Mouse (Mus musculus) layer of hippocampus, adult 9-11 months (tissue): ENCODE data around the gene Gbgt1.
"Not testable (repeated sequence)": the region's sequence is repeated elsewhere in the genome, so short reads cannot be mapped to it uniquely, and the experiment has no call there.

ENCODE experiments used
- DNase-seq: peaks from one replicate; pipeline ENCODE4 v3.0.0; 2022

Gbgt1 gene

GRCm38 (mm10) chr2:28502987-28503386, 6.3 kb downstream of the Gbgt1 start:
- DNase-seq, result no peak

DNA sequence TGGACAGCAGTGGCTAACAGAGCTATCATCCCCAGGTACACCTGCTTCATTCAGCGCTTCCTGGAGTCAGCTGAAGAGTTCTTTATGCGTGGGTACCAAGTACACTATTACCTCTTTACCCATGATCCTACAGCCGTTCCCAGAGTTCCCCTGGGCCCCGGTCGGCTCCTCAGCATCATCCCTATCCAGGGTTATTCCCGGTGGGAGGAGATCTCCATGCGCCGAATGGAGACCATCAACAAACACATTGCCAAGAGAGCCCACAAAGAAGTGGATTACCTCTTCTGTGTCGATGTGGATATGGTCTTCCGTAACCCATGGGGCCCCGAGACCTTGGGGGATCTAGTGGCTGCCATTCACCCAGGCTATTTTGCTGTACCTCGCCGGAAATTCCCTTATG, 8.0 kb downstream of the Gbgt1 start:
- no peak for DNase-seq

DNA sequence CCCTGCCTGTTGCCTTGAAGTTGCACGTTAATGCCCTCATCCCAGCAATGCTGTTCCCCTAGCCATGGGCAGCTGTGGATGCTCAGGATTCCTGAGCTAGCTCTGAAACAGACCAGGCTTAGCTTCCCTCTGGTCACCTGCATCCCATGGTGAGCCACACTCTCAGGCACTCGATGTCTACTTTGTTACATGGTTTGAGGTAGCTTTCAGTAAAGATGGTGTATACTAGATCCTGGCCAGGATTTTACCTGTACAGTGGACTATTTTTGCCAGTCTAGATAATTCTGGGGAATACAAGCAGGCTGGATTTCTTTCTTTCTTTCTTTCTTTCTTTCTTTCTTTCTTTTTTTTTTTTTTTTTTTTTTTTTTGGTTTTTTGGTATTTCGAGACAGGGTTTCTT, 9.1 kb downstream of the Gbgt1 start, which contains the start of gene Gm10134:
Gene Gm10134 (plus strand): TSS at position 301 of the 400 bp plus-strand sequence.
- no peak for DNase-seq

- DNase-seq, result no peak
Observed at GRCm38 (mm10) chr2:28506291-28506690, 9.6 kb downstream of the Gbgt1 start.

DNA sequence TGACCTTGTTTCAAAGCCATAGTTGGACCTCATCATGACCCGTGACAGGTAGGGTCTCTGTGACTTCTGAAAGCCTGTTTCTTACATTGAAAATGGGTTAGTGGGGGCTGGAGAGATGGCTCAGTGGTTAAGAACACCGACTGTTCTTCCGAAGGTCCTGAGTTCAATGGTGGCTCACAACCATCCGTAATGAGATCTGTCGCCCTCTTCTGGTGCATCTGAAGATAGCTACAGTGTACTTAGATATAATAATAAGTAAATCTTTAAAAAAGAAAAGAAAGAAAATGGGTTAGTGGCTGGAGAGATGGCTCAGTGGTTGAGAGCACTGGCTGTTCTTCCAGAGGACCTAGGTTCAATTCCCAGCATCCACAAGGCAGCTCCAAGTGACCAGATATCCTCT, 14.9 kb downstream of the Gbgt1 start:
- DNase-seq, result not testable (repeated sequence)

DNA sequence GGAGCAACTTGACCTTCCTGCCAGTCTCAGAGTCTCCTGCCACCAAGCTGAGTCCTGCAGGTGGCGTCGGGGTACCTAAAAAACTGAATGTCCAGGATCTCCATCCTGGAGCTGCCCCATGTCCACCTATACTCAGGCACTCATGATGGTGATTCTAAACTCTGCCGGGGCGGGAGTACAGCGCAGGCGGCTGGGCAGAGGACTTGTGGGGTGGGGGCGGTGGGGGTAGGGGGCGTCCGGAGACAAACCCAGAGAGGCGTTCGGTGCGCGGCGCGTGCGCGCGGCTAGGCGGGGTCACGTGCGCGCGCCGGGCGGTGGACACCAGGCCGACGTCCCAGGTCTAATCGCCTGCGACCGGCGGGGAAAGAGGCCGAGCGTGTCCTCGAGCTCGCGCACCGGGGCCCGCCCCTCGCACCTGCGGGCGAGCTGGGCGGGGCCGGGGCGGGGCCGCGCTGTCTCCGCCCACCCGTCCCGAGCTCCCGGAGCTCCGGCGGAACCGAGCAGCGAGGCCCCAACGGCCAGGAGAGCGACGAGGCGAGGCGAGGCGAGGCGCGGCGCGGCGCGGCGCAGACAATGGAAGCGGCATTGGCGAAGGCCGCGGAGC, 16.2 kb downstream of the Gbgt1 start, which contains the start of gene Ralgds:
Gene Ralgds (plus strand): TSS at position 328 of the 604 bp plus-strand sequence.
- no peak for DNase-seq

DNA sequence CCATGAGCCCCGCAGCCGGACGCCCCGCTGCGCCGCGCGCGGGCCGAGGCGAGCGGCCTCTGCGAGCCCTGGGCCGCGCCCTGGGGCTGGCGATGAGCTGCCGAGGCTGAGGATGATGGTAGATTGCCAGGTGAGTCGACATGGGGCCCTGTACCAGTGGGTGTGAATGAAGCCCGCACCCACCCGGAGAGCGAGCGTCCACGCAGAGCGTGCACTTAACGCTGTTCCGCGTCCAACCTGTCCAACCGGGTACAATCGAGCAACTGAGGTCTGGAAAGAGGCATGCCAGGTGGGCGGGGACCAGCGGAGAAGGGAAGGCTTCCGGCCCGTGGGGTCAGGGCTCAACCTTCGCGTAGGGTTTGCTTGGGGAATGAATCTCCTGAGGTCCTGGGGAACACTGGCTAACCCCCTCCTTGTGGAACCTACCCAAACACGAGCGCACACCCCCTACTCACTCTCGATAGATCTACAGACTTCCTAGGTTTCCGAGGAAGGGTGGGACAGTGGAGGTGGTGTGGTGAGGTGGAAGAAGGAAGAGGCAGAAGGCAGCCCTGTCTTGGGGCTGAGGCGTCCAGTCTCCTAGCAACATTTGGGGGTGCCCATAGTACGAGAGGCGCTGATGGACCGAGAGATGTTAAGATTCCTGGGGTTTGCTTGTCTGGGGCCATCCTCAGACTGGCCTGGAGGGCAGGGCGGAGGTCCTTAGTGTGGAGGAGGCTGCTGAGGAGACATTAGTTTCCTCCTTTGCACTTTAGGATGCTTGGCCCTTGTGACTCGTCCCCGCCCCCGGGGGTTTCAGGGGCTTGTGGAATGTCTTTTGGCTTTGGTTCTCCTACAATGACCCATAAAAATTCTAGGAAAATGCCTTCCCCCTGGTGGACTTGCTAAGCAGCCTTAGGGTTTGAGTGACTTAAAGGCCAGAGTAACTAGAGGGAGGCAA, 17.0 kb downstream of the Gbgt1 start:
- DNase-seq, result peak; percentile 3

DNA sequence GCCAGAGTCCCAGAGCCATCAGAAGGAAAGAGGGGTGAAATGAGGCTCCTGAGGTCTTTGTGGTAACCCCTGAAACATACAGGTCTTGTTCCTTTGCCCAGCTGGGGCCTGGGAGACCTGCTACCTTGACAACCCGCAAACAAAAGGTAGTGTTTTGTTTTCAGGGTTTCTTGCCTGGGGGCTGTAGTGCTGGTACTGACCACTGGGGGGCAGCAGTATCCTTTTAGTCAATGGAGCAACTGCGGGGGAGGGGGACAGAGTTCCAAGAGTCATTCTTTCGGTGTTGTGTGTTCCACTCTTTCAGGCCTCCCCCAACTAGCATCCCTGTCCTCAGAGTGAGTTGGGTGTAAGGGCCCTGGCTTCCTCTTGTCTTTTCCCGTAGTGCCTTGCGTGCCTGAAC, 17.8 kb downstream of the Gbgt1 start:
- peak; percentile 78 for DNase-seq

GRCm38 (mm10) chr2:28517206-28517909, 20.7 kb downstream of the Gbgt1 start:
- no peak for DNase-seq

DNA sequence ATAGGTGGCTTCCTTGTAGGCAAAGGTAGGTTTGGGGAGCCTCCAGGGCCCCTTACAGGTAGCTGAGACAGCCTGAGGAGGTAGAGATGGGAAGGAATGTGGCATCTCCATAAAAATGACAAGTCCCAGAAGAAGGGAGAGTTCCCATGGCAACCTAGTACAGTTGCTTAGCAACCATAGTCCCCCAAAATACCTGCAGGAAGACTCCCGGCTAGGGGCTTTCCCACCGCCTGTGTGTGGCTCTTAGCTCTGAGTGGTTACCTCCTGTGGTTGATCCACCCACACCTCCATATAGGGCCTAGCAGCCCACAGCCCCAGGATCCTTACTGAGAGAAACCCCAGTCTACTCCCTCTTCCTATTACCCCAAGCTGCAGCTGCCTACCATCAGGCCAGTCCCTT, 21.5 kb downstream of the Gbgt1 start:
- DNase-seq, result peak; percentile 73

- DNase-seq, result no peak
Observed at GRCm38 (mm10) chr2:28520581-28520980, 23.9 kb downstream of the Gbgt1 start.

DNA sequence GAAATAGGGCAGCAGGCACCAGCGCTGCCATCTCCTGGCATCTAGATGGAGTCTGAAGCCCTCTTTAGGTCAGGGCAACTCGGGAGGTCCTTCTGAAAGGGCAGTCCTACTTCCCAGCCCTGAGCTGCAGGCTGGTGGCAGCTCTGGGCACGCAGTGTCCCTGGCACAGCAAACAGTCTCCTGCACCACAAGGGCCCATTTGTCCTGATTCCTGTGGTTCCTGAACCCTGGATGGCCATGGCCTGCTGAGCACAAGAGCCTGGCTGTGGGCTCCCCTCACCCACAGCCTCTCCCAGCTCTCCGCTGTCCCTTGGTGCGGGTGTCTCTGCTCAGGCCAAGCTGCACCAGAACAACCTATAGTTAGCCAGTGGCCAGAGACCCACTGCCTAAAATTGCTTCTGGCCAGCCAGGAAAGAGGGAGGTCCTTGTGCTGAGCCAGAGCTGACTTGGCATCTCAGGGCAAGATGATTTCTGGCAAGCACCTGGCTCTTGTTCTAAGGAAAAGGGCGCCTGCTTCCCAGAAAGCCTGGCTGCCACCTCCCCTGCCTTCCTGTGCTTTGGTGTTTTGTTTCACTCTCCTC, 25.0 kb downstream of the Gbgt1 start:
- DNase-seq, result peak; percentile 93

- DNase-seq, result no peak
Observed at GRCm38 (mm10) chr2:28522166-28522565, 25.5 kb downstream of the Gbgt1 start.

DNA sequence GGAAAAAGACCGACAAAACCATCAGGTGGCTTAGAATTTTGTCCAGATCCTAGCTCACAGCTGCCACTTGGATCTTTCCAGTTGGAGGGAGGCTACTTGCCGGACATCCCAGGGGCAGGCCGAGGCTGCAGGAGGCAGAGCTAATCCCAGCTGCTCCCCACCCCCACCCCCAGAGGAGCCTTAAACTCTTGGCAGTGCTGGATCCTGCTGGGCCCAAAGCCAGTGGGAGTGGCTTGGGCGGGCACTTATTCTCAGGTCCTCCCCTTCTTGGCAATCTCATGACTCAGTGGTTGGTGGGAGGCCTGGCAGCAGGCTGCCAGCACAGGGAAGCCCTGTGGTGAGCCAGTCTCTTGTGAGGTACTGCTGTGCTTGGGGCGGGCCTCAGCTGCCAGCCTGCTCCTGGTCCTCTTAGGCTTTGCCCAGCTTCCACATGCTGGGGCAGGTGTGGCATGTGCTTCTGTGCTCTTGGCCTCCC, 27.0 kb downstream of the Gbgt1 start:
- peak; percentile 94 for DNase-seq

GRCm38 (mm10) chr2:28524406-28524805, 27.7 kb downstream of the Gbgt1 start:
- DNase-seq, result peak; percentile 9

- peak; percentile 89 for DNase-seq
Observed at GRCm38 (mm10) chr2:28525219-28525942, 28.7 kb downstream of the Gbgt1 start.

- no peak for DNase-seq
Observed at GRCm38 (mm10) chr2:28525943-28526876, 29.5 kb downstream of the Gbgt1 start.

DNA sequence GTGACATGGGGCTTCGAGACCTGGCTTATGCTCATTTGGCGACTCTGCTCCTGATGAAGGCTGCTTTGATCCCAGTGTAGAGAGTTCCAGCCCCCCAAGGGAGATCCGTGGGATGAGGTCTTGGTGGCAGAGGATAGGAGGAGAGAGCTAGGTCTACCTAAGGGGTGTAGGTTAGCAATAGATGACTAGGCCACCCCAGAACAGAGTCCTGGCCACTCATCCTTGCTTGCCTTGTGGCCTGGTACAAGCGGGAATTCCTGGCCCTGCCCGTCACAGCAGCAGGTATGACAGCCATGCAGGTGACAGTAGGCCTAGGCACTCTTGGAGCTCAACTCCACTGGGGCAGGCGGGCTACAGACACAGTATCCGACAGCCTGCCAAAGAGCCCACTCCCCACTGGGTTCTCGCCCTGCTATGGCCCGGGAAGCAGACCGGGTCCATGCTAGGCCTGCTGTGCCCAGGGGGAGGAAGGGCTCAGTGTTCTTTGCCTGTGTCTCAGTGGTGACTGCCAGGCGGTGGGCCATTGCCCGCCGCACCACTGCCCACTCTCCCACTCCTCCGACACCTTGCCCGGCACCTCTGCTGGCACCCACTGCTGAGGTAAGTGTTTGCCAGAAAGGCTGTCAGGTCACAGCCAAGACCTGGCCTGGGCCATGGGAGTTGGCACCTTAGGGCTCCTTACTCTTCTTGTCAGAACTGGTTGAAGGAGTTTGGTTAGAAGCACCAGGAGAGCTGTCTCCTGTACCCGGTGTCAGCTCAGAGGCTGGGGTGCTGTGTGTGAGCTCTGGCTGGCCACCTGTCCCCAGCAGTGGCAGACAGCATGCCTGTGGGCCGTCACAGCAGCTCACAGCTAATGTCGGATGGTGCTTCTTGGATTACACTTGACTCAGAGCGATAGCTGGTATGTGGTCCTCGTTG, 31.0 kb downstream of the Gbgt1 start:
- no peak for DNase-seq

DNA sequence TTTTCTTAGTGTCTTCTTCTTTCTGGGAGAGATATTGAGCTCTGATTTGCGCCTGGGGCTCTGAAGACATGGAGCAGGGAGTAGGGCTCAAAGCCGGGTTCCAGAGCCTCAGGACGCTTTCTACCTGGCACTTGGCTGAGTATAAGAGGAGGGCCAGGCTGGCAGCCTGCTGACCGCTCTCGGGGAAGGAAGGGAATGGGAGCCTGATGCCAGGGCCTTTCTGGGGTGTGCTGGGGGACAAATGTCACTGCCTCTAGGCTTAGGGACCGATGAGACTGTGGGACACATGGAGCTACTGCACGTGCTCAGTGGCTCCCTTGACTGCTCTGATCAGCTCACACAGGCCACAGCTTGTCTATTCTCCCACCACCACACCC, 31.7 kb downstream of the Gbgt1 start:
- no peak for DNase-seq

DNA sequence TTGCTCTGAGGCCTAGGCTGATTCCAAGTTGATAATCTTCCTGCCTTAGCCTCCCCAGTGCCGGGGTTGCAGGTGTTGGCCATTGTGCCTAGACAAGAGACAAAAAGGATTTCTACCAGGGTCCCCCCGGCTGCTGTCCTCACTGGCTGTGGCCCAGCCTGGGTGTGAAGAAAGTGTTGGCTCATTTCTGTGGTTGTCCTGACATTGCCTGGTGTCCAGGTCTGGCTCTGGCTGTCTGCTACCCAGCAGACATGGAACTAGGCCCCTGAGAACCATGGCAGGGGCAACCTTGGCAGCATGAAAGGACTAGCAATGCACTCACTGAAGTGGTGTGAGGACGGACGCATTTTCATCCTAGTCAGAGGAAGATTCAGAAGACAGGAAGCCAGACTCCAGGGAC, 33.2 kb downstream of the Gbgt1 start:
- DNase-seq, result no peak
